Mouse (Mus musculus): ENCODE results near the gene Urad. TPM values are rescaled to one million over a fixed set of nuclear protein-coding genes. Genes with fewer than 3 reads are reported as not detected.

The Urad gene
- not detected for polyA plus RNA-seq (2014; fragmentation: Illumina TruSeq; extraction: RNeasy Lipid Tissue Mini Kit (QIAGEN cat#74804))

GRCm38 (mm10) chr5:147322183-147322582 lies at the start of gene Urad:
Gene Urad, minus strand, starts transcription at chr5:147322440.

GRCm38 (mm10) chr5:147306638-147307397 lies 15.4 kb downstream of the Urad start, which contains the start of gene Cdx2:
Gene Cdx2, minus strand, starts transcription at chr5:147307270.

GRCm38 (mm10) chr5:147269926-147270672 lies 52.1 kb downstream of the Urad start, which contains the start of gene Pdx1:
Gene Pdx1, plus strand, starts transcription at chr5:147269959.

Other genes with a start within 250 kb of the Urad start
- gene Lnx2, start 245.9 kb downstream of the Urad start, polyA plus RNA-seq (2014; fragmentation: Illumina TruSeq; extraction: RNeasy Lipid Tissue Mini Kit (QIAGEN cat#74804)) = 27.2 TPM
- gene Polr1d, start 245.4 kb downstream of the Urad start, polyA plus RNA-seq (2014; fragmentation: Illumina TruSeq; extraction: RNeasy Lipid Tissue Mini Kit (QIAGEN cat#74804)) = 165 TPM
- gene Gsx1, start 133.7 kb downstream of the Urad start, polyA plus RNA-seq (2014; fragmentation: Illumina TruSeq; extraction: RNeasy Lipid Tissue Mini Kit (QIAGEN cat#74804)) = not detected
- gene Pdx1, start 52.5 kb downstream of the Urad start, polyA plus RNA-seq (2014; fragmentation: Illumina TruSeq; extraction: RNeasy Lipid Tissue Mini Kit (QIAGEN cat#74804)) = 0.48 TPM
- gene Cdx2, start 15.2 kb downstream of the Urad start, polyA plus RNA-seq (2014; fragmentation: Illumina TruSeq; extraction: RNeasy Lipid Tissue Mini Kit (QIAGEN cat#74804)) = not detected
- 0.34 TPM for gene Flt3, start 78.0 kb upstream of the Urad start, polyA plus RNA-seq (2014; fragmentation: Illumina TruSeq; extraction: RNeasy Lipid Tissue Mini Kit (QIAGEN cat#74804))
- 87.3 TPM for gene Pan3, start 107.7 kb upstream of the Urad start, polyA plus RNA-seq (2014; fragmentation: Illumina TruSeq; extraction: RNeasy Lipid Tissue Mini Kit (QIAGEN cat#74804))